Mouse (Mus musculus) brown adipose tissue, adult 24 weeks (tissue): ENCODE results near the gene Trappc5. TPM values are rescaled to one million over a fixed set of nuclear protein-coding genes. Genes with fewer than 3 reads are reported as not detected.

Experiments
- H3K27ac ChIP-seq: fragments of 200-500 bp; replicated peaks from 2 replicates; pipeline ENCODE4 v1.5.1; 2012; ENCODE audit warnings: low read depth, mild to moderate bottlenecking, low read length
- H3K4me1 ChIP-seq: fragments of 200-500 bp; 2 replicates; pipeline ENCODE4 v1.6.1; 2012; ENCODE audit warnings: low read length, mixed read lengths; ENCODE audit not compliant: control insufficient read depth, insufficient read depth, insufficient read length
- H3K4me3 ChIP-seq: fragments of 200-500 bp; 2 replicates; pipeline ENCODE4 v1.5.1; 2012; ENCODE audit warnings: low read depth, mild to moderate bottlenecking, low read length, moderate library complexity; ENCODE audit not compliant: insufficient read depth
- polyA plus RNA-seq: library from polyadenylated mRNA; stranded (reverse); fragments of >200 nt; gene quantifications from 2 replicates; pipeline ENCODE4 v1.2.4, GENCODE M21; 2012; ENCODE audit not compliant: missing spikeins, insufficient read depth, insufficient read length

Trappc5 gene
- polyA plus RNA-seq, 1 experiment, result 13.6 TPM

DNA sequence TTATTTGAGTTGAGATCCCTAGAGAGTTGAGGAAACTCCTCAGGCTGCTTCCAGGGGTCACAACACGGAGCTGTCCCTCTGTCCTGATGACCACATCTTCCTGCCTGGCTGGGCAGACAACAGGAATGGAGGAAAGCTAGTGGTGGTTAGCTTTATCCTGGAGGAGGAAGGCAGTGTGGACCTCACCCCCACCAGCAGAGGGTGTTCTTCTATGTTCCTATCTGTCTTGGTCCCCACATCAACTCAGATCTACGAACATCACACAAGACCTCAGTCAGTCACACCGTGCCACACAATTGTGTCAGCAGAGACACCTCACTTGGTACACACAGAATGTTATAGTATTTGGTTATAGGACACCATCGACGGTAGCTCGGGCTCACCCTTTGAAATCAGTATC is 11.4 kb downstream of the Trappc5 start:
- H3K4me1 ChIP-seq, result no peaks in the 10 kb centered on the region

DNA sequence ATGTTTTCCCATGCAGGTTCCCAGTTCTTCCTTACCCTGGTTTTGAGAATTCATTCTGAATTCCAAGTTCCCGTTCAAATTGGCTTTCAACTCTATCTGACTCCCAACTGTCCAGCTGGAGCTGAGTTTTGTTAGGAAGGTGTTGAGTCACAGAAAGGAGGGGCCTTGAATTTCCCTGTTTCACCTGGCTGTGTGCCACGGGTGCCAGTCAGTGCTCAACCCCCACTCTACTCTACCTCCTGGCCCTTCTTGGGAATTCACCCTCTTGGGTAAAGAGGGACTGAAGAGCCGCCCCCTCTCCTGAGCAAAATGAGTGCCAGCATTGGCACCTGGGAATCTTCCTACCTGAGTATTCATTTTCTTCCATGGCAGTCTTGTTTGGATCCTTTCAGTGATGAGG is 14.7 kb downstream of the Trappc5 start:
- Histone ChIP-seq H3K27ac (no peak overlapping the region), H3K4me1 (no peaks in the 10 kb centered on the region), H3K4me3 (no peak overlapping the region)

More for the DNA sequence above, 11.4 kb downstream of the Trappc5 start:
- Histone ChIP-seq H3K4me3 (no peak overlapping the region), H3K27ac (no peak overlapping the region)

DNA sequence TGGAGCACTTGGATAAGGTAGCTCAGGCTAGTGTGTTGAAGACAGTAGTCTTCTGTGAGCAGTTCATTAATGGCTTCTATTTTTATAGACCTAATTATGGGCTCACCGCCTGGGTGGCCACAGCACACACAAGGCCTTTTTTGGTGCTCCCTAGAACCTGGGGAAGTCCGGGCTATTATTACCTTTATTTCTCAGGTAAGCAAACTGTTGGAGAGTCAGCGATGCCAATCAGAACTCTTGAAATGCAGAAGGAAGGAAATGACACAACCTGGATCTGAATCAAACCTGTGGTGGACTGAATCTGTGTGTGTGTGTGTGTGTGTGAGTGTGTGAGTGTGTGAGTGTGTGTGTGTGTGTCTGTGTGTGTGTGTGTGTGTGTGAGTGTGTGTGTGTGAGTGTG is 18.0 kb downstream of the Trappc5 start, which contains the start of gene Fcer2a:
TSS of gene Fcer2a (minus strand) at position 55 of the 400 bp plus-strand sequence.
- no peaks in the 10 kb centered on the region for H3K4me1 ChIP-seq
- H3K4me3 ChIP-seq, result no peak within 1 kb of the TSS

DNA sequence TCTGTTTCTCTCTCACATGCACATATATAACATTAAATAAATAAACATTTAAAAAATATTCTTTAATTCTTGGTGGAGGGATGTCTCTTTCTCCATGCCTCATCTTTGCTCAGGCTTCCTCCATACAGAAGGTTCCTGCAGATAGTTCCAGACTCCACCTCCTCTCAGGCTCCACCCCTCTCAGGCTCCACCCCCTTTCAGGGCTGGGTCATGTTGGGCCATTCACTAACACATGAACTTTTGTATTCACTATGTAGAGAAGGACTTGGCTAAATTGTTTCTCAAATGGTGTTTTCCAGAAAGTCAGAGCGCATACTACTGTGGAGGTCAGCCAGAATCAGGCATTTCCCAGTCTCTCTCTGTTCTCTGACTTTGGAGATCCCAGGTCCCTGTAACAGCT is 25.4 kb downstream of the Trappc5 start:
- no peak overlapping the region for H3K4me3 ChIP-seq
- no peak overlapping the region for H3K27ac ChIP-seq
- no peaks in the 10 kb centered on the region for H3K4me1 ChIP-seq

More for the DNA sequence above, 18.0 kb downstream of the Trappc5 start, which contains the start of gene Fcer2a:
- no peak within 1 kb of the TSS for H3K27ac ChIP-seq

DNA sequence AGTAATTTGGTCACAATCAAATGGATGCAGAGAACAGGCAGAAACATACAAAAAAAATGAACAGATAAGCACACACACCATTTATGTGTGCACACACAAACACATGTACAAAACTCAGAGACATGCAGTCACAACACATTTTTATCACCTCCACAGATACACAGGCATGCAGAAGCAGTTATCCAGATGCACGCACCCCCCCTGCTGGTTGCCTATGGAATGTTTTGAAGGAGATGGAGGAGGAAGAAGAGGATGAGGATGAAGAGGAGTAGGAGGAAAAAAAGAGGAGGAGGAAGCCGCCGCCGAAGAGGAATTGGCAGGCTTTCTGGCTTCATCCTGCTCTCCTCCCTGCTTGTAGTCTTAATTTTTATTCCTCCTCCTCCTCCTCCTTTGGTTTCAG is 29.6 kb downstream of the Trappc5 start:
- no peaks in the 10 kb centered on the region for H3K4me1 ChIP-seq
- no peak overlapping the region for H3K27ac ChIP-seq
- H3K4me3 ChIP-seq, result no peak overlapping the region

DNA sequence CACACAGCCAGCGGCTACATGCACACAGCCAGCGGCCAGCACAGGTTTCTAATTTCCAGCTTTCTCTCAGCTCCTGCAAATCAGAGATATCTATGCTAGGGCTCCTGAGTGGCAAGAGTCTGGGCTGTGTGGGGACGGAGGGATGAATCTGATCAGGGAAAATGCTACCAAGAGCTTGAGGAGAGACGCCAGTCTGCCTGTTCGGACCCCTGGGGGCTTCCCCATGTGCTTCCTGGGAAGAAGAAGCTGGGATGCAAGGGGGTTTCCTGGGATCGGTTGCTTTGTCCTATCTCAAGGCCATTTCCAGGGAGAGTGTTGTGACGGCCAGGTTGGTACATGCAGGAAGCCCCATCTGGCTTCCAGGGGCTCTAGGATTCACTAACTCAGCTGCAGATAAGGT is 31.5 kb downstream of the Trappc5 start:
- Histone ChIP-seq H3K4me3 (no peak overlapping the region), H3K27ac (no peak overlapping the region), H3K4me1 (no peaks in the 10 kb centered on the region)

DNA sequence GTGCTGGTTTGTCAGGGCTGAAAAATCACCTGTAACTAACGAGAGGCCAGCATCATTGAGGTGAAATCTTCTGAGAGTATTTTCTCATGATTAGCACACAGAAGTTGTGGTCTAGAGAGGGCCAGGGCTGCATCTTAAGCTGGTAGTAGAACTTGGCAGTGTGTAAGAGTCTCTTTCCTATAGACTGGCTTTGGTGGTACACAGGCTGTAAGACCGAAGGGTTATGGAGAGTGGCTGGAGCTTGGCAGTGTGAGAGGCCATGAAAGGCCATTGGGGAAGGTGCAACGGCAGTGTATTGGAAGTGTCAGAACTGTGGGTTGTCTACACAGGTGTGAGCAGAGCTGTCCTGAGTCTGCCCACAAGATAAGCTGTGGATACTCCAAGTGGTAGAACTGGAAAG is 34.2 kb downstream of the Trappc5 start:
- Histone ChIP-seq H3K27ac (no peak overlapping the region), H3K4me3 (no peak overlapping the region), H3K4me1 (no peaks in the 10 kb centered on the region)

DNA sequence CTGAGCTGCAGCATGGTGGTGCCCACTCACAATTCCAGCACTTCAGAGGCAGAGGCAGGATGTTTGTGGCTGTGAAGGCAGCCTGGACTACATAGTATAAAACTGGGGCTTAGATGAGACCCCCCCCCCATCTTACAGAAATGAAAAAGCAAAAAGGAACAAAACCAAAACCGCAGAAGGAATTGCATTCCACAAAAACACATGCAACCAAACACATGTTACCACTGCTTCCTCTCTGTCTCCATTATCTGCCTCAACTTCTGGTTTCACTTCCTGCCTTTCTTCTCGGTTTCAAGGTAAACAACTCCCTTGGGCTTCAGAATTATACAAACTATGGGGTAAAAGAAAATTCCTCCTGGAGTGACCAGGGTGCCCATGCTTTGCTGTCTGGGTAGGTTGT is 35.5 kb downstream of the Trappc5 start:
- Histone ChIP-seq H3K4me1 (no peaks in the 10 kb centered on the region), H3K4me3 (no peak overlapping the region), H3K27ac (no peak overlapping the region)

DNA sequence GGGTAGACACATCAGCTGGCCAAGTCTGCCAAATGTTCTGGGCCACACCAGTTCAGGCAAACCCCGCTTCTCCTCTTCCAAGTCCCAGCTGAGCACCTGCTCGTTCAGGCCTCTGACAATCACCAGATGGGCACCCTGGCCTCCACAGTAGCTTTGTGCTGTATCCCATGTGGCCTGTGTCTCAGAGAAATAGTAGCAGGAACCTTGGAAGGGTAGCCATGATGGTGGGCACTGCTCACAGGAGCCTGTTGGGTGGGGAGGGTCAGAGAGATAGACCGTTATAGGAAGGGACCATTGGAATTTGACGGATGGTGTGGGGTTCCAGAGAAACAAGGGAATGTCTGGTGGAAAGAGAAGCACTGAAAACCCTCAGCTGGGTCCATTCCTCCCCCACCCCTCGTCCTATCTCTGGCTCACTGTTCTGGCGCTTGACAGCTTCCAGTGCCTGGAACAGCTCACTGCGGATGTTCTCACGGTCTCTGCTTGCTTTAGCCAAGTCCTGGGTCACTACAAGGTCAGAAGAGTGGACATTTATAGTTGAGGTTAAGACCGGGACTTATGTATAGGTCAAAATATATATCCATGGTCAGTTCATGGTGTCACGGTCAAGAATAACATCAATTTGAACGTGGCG is 41.3 kb downstream of the Trappc5 start:
- H3K4me3 ChIP-seq, result no peak overlapping the region
- no peak overlapping the region for H3K27ac ChIP-seq
- H3K4me1 ChIP-seq, result no peaks in the 10 kb centered on the region

DNA sequence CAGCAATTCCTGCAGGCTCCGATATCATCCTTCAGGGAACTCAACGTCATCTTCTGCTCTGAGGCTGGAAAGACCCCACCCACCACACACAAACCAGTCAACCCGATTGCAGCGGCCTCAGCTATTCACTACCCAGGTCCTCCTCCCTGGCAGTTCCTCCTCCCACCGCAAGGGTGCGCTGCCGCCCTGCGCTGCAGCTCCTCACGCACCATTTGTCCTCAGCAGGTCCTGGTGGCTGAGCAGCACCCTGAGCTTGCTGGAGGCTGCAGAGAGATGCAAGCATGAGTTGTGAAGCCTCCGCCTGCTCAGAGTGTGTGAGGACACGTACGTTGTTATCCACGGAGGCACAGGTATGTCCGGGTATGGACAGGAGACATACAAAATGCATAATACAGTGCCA is 42.5 kb downstream of the Trappc5 start:
- no peak overlapping the region for H3K4me3 ChIP-seq
- H3K27ac ChIP-seq, result no peak overlapping the region
- H3K4me1 ChIP-seq, result no peaks in the 10 kb centered on the region

DNA sequence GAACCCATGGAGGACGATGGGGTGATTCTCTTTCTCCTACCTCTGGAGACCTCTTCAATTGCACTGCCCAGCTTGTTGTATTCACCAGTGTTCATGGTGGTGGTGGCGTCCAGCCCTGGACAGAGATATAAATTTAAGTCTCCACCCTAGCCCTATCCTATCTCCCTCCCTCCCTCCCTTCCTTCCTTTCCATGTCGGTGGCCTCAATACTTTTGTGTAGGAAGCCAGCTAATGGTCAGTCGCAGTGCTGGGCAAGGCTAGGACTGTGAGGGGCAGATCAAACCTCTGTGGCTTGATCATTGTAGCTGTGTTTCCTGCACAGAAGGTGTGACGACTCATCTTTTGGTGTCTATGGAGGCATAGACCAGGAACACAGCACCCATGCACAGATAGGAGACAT is 44.5 kb downstream of the Trappc5 start, which contains the start of gene Clec4g:
TSS of gene Clec4g (minus strand) at position 101 of the 400 bp plus-strand sequence.
- Histone ChIP-seq H3K4me3 (no peak within 1 kb of the TSS), H3K4me1 (no peaks in the 10 kb centered on the region), H3K27ac (no peak within 1 kb of the TSS)

DNA sequence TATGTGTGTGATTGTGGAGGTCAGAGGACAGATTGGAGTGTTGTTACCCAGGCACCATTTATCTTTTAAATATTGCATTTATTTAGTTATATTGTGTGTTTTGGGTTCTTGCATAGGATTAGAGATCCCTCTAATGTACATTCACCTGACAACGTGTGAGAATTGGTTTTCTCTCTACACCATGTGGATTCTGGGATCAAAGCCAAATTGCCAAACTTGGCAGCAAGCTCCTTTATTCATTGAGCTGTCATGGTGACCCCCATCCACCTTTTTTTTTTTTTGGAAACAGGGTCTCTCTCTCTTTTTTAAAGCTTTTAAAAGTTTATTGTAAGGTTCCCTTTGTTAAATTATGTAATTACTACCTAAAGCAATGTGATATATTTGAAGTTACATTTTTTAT is 44.9 kb downstream of the Trappc5 start:
- Histone ChIP-seq H3K4me3 (no peak overlapping the region), H3K27ac (no peak overlapping the region), H3K4me1 (no peaks in the 10 kb centered on the region)

Other genes with a start within 250 kb of the Trappc5 start
- 11.4 and 12.6 TPM in 2 replicates for gene Pex11g, start 208.6 kb upstream of the Trappc5 start, polyA plus RNA-seq
- not detected in 2 replicates for gene Tex45, start 205.4 kb upstream of the Trappc5 start, polyA plus RNA-seq
- 12.6 and 13.9 TPM in 2 replicates for gene Zfp358, start 183.2 kb upstream of the Trappc5 start, polyA plus RNA-seq
- 31.7 and 41.0 TPM in 2 replicates for gene Mcoln1, start 175.8 kb upstream of the Trappc5 start, polyA plus RNA-seq
- 11.3 and 12.3 TPM in 2 replicates for gene Pnpla6, start 160.9 kb upstream of the Trappc5 start, polyA plus RNA-seq
- gene C330021F23Rik, start 108.3 kb upstream of the Trappc5 start, polyA plus RNA-seq, result 3.7 and 6.5 TPM in 2 replicates
- gene Camsap3, start 89.0 kb upstream of the Trappc5 start, polyA plus RNA-seq, result 11.3 and 14.4 TPM in 2 replicates
- 11.9 and 12.2 TPM in 2 replicates for gene Xab2, start 55.0 kb upstream of the Trappc5 start, polyA plus RNA-seq
- gene Pet100, start 54.8 kb upstream of the Trappc5 start, polyA plus RNA-seq, result 387 and 399 TPM in 2 replicates
- not detected in 2 replicates for gene Pcp2, start 50.8 kb upstream of the Trappc5 start, polyA plus RNA-seq
- 45.5 and 96.4 TPM in 2 replicates for gene Stxbp2, start 45.3 kb upstream of the Trappc5 start, polyA plus RNA-seq
- gene Retn, start 20.5 kb upstream of the Trappc5 start, polyA plus RNA-seq, result 212 and 269 TPM in 2 replicates
- gene Mcemp1, start 10.5 kb upstream of the Trappc5 start, polyA plus RNA-seq, result not detected in 2 replicates
- gene Fcor, start 3.9 kb upstream of the Trappc5 start, polyA plus RNA-seq, result 210 and 321 TPM in 2 replicates
- gene Fcer2a, start 17.9 kb downstream of the Trappc5 start, polyA plus RNA-seq, result 0.83 TPM in 1 of 2 replicates, not detected in the other
- not detected in 2 replicates for gene Clec4g, start 44.4 kb downstream of the Trappc5 start, polyA plus RNA-seq
- gene Cd209a, start 72.7 kb downstream of the Trappc5 start, polyA plus RNA-seq, result 6.4 and 10.3 TPM in 2 replicates
- not detected in 2 replicates for gene Cd209e, start 178.0 kb downstream of the Trappc5 start, polyA plus RNA-seq
- gene Cd209d, start 202.3 kb downstream of the Trappc5 start, polyA plus RNA-seq, result 4.2 and 11.0 TPM in 2 replicates